Mouse (Mus musculus) heart, postnatal 14 days (tissue): ENCODE measurements around the gene Fggy. TPM values are rescaled to one million over a fixed set of nuclear protein-coding genes. Genes with fewer than 3 reads are reported as not detected.

Experiments
- DNase-seq, 2 experiments: peaks; one replicate each; pipeline ENCODE4 v3.0.0; 2021 to 2022
- intact Hi-C: fragments of 180-260 bp; cut with DNase I; formaldehyde crosslinking; loops from one replicate; pipeline ENCODE4 v1.15.1; 2025
- total RNA-seq, 2 experiments: library from RNA; stranded (reverse); gene quantifications; 2 replicates each; pipeline ENCODE4 v1.2.3; 2021

Fggy gene
- total RNA-seq, 2 experiments from 2014 or later = 6.0 to 6.7 TPM

- no peak for DNase-seq
These were observed 320.1 kb downstream of the Fggy start for GRCm38 (mm10) chr4:95877436-95877835.

GRCm38 (mm10) chr4:95881751-95882350 is 324.5 kb downstream of the Fggy start:
- DNase-seq = no peak
- intact Hi-C loops = no loop called here

More at GRCm38 (mm10) chr4:95877436-95877835, 320.1 kb downstream of the Fggy start:
- intact Hi-C loops = no loop called here

- no peak for DNase-seq
- intact Hi-C loops = no loop called here
These were observed 327.2 kb downstream of the Fggy start for GRCm38 (mm10) chr4:95884184-95885145.

GRCm38 (mm10) chr4:95895199-95895754 is 338.0 kb downstream of the Fggy start:
- no peak for DNase-seq
- intact Hi-C loops = no loop called here

GRCm38 (mm10) chr4:95896571-95896970 is 339.3 kb downstream of the Fggy start:
- intact Hi-C loops = no loop called here
- no peak for DNase-seq

GRCm38 (mm10) chr4:95897236-95897874 is 340.0 kb downstream of the Fggy start:
- DNase-seq = peak; percentile 11 to 34
- intact Hi-C loops = no loop called here

GRCm38 (mm10) chr4:95898714-95899113 is 341.4 kb downstream of the Fggy start:
- no peak for DNase-seq
- intact Hi-C loops = no loop called here

- intact Hi-C loops = no loop called here
- no peak for DNase-seq
These were observed 342.8 kb downstream of the Fggy start for GRCm38 (mm10) chr4:95899926-95900712.

GRCm38 (mm10) chr4:95900815-95901214 is 343.5 kb downstream of the Fggy start:
- intact Hi-C loops = no loop called here
- no peak for DNase-seq

GRCm38 (mm10) chr4:95906141-95906540 is 348.8 kb downstream of the Fggy start:
- intact Hi-C loops = no loop called here

GRCm38 (mm10) chr4:95909689-95910654 is 352.7 kb downstream of the Fggy start:
- intact Hi-C loops = no loop called here
- no peak for DNase-seq

More at GRCm38 (mm10) chr4:95906141-95906540, 348.8 kb downstream of the Fggy start:
- no peak for DNase-seq

- intact Hi-C loops = no loop called here
- DNase-seq = no peak
These were observed 355.7 kb downstream of the Fggy start for GRCm38 (mm10) chr4:95913026-95913425.

GRCm38 (mm10) chr4:95915628-95916579 is 358.6 kb downstream of the Fggy start:
- intact Hi-C loops = no loop called here
- DNase-seq = no peak

- intact Hi-C loops = no loop called here
- DNase-seq = no peak
These were observed 360.4 kb downstream of the Fggy start for GRCm38 (mm10) chr4:95917703-95918102.

- intact Hi-C loops = no loop called here
- no peak for DNase-seq
These were observed 363.1 kb downstream of the Fggy start for GRCm38 (mm10) chr4:95920448-95920847.

GRCm38 (mm10) chr4:95924210-95925184 is 367.2 kb downstream of the Fggy start:
- DNase-seq = peak; percentile 74 to 86
- intact Hi-C loops = loop anchor here (1.0 to 2.0 kb wide), 2 partner anchors 52 to 917 kb away; no protein-coding TSS in a partner anchor
